Mouse (Mus musculus) embryonic fibroblast, embryonic 13.5 days (primary cell): ENCODE data around the gene Rhof.

Experiments used
- CTCF ChIP-seq: IDR thresholded peaks from 2 replicates; pipeline ENCODE4 v1.5.1; 2011; ENCODE audit warnings: mild to moderate bottlenecking, control low read depth, low read length, moderate library complexity, borderline replicate concordance; ENCODE audit not compliant: insufficient read depth
- POLR2A ChIP-seq: IDR thresholded peaks from 2 replicates; pipeline ENCODE4 v1.6.1; 2011; ENCODE audit warnings: low read depth, mild to moderate bottlenecking, control low read depth, low read length, moderate library complexity

GRCm38 (mm10) chr5:123098487-123098886, 34.0 kb downstream of the Rhof start:
- TF ChIP-seq POLR2A: no peak
- TF ChIP-seq CTCF: no peak
